Mouse (Mus musculus) brown adipose tissue, adult 24 weeks (tissue): ENCODE results near the gene Tmem114. TPM values are rescaled to one million over a fixed set of nuclear protein-coding genes. Genes with fewer than 3 reads are reported as not detected.

Experiments used
- H3K27ac ChIP-seq: fragments of 200-500 bp; replicated peaks from 2 replicates; pipeline ENCODE4 v1.5.1; 2012; ENCODE audit warnings: low read depth, mild to moderate bottlenecking, low read length
- H3K4me1 ChIP-seq: fragments of 200-500 bp; 2 replicates; pipeline ENCODE4 v1.6.1; 2012; ENCODE audit warnings: low read length, mixed read lengths; ENCODE audit not compliant: control insufficient read depth, insufficient read depth, insufficient read length
- H3K4me3 ChIP-seq: fragments of 200-500 bp; 2 replicates; pipeline ENCODE4 v1.5.1; 2012; ENCODE audit warnings: low read depth, mild to moderate bottlenecking, low read length, moderate library complexity; ENCODE audit not compliant: insufficient read depth
- polyA plus RNA-seq: library from polyadenylated mRNA; stranded (reverse); fragments of >200 nt; gene quantifications from 2 replicates; pipeline ENCODE4 v1.2.4, GENCODE M21; 2012; ENCODE audit not compliant: missing spikeins, insufficient read depth, insufficient read length

The Tmem114 gene
- polyA plus RNA-seq, 1 experiment = not detected

DNA sequence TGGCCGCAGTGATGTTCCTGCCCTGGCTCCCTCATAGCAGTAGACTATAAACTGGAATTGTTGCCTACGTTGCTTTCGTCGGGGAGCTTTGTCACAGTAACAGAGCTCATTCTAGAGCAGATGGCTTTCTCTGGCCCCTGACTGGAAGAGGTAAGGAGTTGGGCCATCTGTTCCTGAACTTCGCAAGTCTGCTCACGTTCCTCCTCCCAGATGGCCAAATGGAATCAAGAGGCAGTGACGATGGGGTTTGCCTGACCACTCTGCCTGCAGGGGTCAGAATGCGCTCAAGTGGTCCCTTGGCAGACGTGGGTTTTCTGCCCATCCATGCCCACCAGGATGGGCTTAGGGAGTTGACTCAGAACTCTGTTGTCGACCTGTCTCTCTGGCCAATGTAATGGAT, 4.6 kb downstream of the Tmem114 start:
- no peak overlapping the region for H3K4me3 ChIP-seq
- no peak overlapping the region for H3K27ac ChIP-seq
- H3K4me1 ChIP-seq = no peaks in the 10 kb centered on the region

DNA sequence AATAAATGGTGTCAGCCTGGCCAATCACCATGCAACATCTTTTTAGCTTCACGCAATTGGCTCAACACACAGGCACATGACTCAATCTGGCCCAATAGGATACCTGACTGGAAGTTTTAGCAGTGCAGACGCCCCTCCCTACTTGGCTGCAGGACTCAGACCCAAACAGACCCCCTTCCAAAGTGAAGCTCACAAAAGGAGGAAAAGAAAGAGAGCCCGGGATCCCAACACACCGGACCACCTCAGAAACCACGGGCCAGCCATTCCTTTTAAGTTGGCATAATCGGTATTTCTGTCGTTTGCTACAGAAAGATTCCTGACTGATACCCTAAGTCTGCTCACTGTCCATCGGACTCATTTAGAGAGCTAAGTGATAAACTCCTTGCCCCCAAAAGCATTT, 5.3 kb downstream of the Tmem114 start:
- Histone ChIP-seq H3K4me1 (no peaks in the 10 kb centered on the region), H3K27ac (no peak overlapping the region), H3K4me3 (no peak overlapping the region)

DNA sequence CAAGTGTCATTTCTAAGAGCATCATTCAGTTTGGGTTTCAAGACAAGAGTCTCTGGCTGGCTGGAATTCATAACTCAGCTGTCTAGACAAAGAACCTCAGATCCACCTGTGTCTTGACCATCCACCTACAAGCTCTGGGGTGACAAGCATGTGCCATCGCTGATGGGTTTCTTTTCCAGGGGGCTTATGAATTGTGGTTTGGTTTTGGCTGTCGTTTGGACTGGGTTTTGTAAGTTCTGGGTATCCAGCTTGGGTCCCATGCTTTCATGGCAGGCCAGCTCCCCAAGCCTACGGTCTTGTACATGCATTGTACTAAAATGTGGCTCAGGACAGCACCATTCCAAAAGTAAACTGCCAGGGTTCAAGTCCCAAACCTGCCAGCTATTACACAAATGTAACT, 6.8 kb downstream of the Tmem114 start:
- H3K4me3 ChIP-seq = no peak overlapping the region
- H3K4me1 ChIP-seq = no peaks in the 10 kb centered on the region
- H3K27ac ChIP-seq = no peak overlapping the region

DNA sequence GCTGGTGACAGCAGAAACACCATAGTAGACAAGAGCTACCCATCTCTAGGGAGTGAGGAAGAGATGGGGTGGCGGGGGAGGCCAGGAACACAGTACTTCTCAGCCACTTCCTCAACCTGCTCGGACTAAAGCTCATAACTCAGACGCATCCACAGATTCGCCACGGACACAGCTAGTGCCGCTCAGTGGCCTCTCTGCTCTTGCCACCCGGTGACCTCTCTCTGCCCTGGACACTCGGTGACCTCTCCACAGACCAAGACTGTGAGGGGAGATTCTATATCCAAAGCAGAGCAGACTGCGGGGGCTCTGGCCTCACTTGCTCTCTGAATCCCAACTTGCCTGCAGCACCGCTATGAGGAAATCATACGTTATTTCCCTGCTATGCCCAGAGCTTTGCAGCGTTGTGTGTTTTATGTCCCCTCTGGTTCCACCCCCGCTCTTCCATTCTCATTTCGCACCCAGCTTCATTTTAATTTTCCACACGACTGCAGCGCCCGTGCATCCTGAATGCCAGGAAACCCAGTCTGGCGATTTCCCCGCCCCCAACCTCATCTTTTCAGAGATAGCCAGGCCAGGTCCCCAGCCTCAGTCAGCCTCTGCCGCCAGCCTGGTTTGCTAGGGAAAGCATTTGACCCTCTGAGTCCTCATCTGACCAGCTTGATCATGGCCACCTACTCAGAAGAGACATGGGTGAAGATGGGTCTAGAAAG, 7.8 kb downstream of the Tmem114 start:
- Histone ChIP-seq H3K27ac (no peak overlapping the region), H3K4me1 (no peaks in the 10 kb centered on the region), H3K4me3 (no peak overlapping the region)

DNA sequence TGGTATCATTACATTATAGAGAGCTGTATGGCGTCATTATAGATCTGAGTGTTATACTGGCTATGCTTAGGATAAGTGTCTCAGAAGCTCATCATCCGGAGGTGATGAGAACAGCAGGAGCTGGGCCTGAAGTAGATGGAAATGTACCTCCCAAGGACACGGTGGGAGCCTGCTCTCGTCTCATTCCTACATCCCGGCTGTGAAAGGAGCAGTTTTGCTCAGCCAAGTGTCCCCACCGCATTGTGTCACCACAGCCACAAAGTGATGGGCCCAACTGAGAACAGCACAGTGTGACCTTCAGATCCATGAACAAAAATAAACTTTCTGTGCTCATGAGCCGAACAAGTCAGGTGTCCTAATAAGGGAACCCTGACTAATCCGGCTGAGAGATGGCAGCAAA, 8.9 kb downstream of the Tmem114 start:
- no peak overlapping the region for H3K27ac ChIP-seq
- no peaks in the 10 kb centered on the region for H3K4me1 ChIP-seq
- no peak overlapping the region for H3K4me3 ChIP-seq

DNA sequence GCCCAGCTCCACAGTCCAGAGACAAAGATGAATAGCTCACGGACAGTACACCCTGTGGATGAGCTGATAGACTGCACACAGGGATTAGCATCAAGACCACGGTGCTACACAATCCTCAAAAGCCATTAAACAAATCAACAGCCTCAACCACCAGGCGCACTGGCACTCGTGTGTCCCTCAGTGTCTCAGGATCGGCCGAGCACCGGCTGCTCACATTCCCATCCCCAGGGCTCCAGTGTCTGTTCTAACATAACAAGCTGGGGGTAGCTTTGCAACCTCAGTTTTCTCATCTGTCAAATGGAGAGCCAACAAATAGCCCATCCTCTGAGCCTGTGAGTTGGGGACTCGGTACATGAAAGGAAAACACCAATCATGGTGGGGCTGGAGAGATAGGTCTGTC, 11.5 kb downstream of the Tmem114 start:
- Histone ChIP-seq H3K4me1 (no peaks in the 10 kb centered on the region), H3K27ac (no peak overlapping the region), H3K4me3 (no peak overlapping the region)

DNA sequence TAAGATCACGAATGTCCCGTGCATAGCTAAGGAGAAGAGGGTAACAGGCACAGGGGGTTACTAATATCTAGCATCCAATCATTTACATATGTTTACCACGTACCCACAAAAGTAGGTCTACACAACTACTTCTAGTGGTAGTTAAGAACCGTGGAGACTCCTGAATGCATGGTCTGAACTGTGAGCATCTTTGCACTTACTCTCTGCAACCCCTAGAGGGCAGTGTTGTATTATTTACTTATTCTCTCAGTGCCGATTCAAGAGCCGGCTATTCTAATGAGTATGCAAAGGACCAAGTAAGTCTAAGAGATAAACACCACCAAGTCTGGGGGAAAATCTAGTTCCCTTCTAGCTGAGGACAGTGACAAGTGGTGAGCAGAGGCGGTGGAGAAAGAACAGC, 12.7 kb downstream of the Tmem114 start:
- H3K4me3 ChIP-seq = no peak overlapping the region
- no peak overlapping the region for H3K27ac ChIP-seq
- H3K4me1 ChIP-seq = no peaks in the 10 kb centered on the region

DNA sequence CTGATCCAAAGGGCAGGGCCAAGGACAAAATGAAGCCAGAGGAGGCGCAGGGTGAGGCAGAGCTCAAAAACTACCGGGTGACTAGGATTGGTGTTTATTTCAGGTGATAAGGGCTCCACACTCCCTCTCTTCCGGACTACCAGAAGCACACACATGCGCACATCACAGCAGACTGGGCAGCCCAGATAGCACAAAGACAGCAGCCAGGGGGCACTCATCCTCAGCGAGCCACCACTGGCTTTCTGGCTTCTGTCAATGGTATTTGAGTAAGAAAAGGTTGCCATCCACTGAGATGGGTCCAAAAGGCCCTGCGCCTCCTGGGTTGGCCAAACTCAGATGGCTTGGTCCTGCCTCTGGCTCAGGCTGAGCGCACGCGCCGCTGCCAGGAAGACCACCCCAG, 15.7 kb downstream of the Tmem114 start:
- no peaks in the 10 kb centered on the region for H3K4me1 ChIP-seq
- H3K4me3 ChIP-seq = no peak overlapping the region
- no peak overlapping the region for H3K27ac ChIP-seq

DNA sequence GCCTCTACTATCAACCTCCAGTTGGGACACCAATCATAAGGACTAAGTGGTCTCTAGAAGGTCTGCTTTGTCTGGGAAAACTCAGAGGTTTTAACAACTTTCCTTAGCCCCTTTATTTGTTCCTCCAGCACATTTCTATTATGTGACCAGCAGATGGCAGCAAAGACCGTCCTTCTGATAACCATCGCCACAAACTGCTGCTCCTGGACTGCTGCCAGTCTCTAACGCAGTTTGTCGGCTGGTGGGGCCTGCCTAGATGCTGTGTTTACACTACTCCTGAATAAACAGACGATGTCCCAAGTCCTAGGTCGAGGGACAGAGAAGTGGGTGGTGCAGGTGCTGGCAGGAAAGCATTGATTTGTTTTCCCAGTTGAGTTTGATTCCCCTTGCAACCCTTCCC, 18.2 kb downstream of the Tmem114 start:
- H3K4me1 ChIP-seq = no peaks in the 10 kb centered on the region
- no peak overlapping the region for H3K27ac ChIP-seq
- H3K4me3 ChIP-seq = no peak overlapping the region

DNA sequence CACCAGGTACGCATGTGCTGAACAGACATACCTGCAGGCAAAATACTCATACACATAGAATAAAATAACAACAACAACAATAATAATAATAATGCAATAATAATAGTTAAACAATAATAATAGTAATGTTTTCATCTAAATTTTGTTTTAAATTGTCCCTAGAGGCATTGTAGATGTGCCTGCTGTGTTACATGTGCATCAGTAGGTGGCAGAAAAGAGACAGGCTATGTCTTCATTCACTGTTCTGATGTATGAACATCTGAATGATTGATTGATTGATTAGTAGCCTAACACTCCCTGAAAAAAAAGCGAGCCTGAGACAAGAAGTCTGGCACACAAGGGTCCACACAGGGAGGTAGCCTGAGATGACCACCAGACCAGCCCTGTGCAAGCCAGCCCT, 22.3 kb downstream of the Tmem114 start:
- no peak overlapping the region for H3K4me3 ChIP-seq
- H3K4me1 ChIP-seq = no peaks in the 10 kb centered on the region
- no peak overlapping the region for H3K27ac ChIP-seq

DNA sequence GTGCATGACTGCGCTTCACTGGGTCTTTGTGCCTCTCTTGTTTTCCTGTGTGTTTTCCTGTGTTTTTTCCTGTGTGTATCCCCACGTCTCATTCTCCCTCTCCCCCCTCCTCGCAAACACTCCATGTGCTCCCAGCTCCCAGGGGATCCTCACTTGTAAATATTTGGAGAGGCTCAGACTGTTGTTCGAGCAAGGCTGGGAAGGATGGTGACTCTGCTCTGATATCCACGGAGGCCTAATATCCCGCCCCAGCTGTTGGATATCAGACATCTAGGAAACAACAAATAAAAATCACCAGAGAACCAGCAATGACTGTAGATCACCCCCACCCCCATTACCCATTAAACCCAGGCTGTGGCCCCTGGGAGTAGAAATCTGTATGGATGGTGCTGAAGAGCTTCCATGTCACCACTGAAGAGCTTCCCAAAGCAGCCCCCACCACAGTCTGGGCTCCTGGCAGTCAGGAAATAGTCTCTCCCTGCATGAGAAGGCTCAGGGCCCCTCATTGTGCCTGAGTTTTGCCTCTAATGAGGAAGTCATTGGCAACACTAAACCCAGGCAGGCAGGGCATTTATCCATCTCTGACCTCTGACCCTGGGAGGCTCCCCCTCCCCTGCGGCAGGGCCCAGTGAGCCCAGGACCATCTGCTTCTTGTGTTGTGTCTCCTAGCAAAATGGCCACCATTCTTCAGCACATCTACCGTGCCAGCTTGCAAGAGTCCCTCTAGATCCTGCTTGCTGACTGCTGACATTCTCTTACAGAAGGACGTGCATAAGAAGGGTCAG, 23.6 kb downstream of the Tmem114 start:
- no peak overlapping the region for H3K27ac ChIP-seq
- H3K4me1 ChIP-seq = no peaks in the 10 kb centered on the region
- no peak overlapping the region for H3K4me3 ChIP-seq

DNA sequence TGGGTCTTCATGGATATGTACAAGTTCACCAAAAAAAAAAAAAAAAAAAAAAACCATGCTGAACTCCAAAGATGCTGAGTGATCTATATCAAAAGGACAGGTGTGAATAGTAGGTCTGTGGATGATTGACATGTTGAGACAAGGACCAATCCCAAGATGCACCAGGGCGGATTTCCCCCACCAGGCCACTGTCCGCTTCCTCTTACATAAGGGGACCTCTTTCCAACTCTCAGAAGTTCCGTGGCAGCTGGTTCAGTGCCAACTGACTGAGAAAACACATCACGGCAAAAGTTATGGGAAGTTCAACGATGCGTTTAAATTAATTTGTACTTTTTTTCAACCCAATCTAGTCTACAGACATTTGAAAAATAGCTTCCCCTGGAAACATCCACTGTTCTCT, 25.1 kb downstream of the Tmem114 start:
- no peaks in the 10 kb centered on the region for H3K4me1 ChIP-seq
- no peak overlapping the region for H3K4me3 ChIP-seq
- no peak overlapping the region for H3K27ac ChIP-seq

DNA sequence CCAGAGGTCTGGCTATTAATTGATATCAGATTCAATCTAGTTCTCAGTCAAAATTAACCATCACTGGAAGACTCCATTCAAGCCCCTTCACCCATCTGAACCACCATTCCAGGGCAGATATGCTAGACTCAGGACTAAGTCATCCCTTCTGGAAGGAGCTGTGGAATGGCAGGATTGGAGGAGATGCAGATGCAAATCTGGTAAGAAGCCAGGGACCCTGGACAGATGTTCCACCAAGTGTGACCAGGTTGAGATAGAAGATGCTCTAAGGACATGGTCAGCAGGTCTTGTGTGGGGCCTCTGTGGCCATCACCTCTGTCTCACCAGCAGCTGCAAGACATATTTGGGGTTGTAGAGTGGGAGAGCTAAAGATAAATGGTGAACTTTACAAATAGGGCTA, 30.0 kb downstream of the Tmem114 start:
- H3K4me3 ChIP-seq = no peak overlapping the region
- H3K27ac ChIP-seq = no peak overlapping the region
- no peaks in the 10 kb centered on the region for H3K4me1 ChIP-seq

DNA sequence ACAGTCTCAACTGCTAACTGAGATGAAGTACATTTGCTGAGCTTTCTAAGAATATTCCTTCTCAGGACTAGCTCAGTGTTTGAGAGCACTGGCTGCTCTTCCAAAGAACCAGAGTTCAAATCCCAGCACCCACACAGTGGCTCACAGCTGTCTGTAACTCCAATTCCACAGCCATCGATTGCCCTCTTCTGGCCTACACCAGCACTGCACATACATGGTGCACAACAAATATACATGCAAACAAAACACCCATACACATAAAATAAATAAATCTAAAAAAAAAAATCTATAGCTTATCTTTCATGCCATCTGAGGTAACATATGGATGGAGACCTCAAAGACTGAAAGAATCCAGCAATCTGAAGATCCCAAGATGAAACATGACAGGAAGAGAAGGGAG, 36.4 kb downstream of the Tmem114 start:
- no peaks in the 10 kb centered on the region for H3K4me1 ChIP-seq
- H3K4me3 ChIP-seq = no peak overlapping the region
- H3K27ac ChIP-seq = no peak overlapping the region

DNA sequence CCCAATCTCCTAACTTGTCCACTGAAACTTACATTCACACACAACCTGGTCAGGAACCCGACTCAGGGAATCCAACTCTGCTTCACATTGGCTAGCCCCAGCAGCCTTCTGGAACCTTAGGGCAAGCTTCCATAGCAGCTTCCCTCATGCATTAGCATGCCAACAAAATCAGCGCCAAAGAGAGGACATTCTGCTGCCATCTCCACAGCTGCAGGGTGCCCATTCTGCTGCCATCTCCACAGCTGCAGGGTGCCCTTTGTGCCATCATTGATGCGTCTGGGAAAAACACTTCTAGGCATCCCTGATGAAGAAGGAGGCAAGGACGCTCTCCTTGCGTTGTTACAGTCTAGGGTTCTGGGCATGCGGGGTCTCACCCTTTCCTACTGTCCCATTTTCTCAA, 38.5 kb downstream of the Tmem114 start:
- H3K4me3 ChIP-seq = no peak overlapping the region
- no peaks in the 10 kb centered on the region for H3K4me1 ChIP-seq
- H3K27ac ChIP-seq = no peak overlapping the region

DNA sequence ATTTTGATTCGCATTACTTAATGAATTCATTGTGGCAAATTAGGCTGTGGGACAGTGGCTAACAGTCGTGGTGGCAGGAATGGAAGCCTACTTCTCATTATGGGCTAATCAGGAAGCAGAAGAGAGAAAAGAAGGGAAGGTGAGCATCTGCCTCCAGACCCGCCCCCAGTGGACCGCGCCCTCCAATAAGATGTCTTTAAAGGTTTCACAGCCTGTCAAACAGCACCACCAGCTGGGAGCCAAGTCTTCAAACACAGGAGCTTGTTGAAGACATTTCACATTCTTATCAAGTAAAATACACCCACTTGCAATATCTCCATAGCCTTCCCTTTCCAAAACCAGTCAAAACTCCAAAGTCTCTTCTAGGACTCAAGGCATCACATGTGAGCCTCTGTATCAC, 39.3 kb downstream of the Tmem114 start:
- no peak overlapping the region for H3K27ac ChIP-seq
- H3K4me1 ChIP-seq = no peaks in the 10 kb centered on the region
- H3K4me3 ChIP-seq = no peak overlapping the region
